Mouse (Mus musculus): ENCODE data around the gene Slc35c2. TPM values are rescaled to one million over a fixed set of nuclear protein-coding genes. Genes with fewer than 3 reads are reported as not detected.
A peak's percentile ranks its signal among the peaks of the same experiment; 100 is the strongest.

The Slc35c2 gene
- polyA plus RNA-seq, 1 experiment from 2014 or later = 73.4 TPM

DNA sequence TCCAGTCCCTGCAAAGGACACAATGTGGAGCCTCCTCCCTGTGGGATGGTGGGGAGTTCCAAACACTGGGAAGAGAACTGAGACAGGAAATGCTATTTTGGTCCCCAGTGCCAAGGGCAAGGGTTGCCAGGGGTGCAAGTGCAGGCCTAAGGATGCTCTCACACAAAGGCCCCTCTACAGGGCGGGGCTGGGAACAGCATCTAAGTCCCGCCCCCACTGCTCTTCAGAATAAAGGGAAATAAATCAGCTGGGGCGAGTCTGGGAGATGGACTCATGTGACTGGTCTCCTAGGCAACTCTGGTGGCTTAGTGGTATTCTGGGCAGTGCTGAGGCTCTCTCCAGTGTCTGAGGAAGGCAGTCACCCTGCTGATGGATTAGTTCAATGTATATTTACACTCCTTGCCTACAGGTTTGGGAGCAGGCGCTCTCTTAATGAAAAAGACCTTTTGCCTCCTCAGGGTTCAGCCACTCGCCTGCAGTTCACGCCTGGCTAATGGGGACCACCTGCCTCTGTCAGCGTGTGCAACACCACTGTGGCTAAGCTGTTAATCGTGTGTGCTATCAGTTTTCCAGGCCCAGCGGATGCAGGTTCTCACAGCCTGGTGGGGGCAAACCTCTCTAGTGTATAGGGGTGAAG lies 29.3 kb upstream of the Slc35c2 start:
- Histone ChIP-seq H3K4me3 (ENCODE audit: low read length) (no peak overlapping the region), H3K36me3 (ENCODE audit: control insufficient read depth, insufficient read depth, low read length) (peaks cover 24% of the 10 kb centered on the region), H3K9ac (ENCODE audit: low read depth, low read length) (peak overlapping the region; percentile 50), H3K27me3 (replicated peaks; ENCODE audit: control insufficient read depth, insufficient read depth, low read length) (no peaks in the 10 kb centered on the region), H3K9me3 (ENCODE audit: control insufficient read depth, low read length) (no peaks in the 10 kb centered on the region), H3K4me1 (ENCODE audit: control insufficient read depth, insufficient read depth, low read depth, low read length) (peaks cover 50% of the 10 kb centered on the region), H3K4me2 (ENCODE audit: low read length) (peak overlapping the region; percentile 30), H3K27ac (ENCODE audit: low read depth, low read length) (peak overlapping the region; percentile 85)
- 6% methylated on average over 9 of the region's 9 CpGs for WGBS
- ATAC-seq = peak; percentile 88

DNA sequence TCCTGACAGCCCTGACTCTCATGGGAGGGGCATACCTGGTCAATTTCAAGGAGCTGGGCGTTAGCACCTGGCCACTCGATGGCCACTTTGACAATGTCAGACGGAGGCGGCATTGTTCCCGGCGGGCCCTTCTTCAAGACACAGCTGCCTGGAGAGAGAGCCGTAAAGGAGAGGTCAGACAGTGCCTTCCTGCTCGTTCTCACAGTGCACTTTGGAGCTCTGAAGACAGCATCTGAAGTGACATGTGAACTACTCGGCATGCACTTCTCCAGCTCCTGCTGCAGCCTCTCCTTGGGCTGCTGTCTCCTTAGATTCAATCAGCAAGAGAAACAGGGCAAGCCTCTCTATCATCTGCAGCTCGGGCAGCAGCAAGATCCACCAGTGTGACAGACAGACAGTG lies 28.5 kb upstream of the Slc35c2 start:
- 24% methylated on average over 10 of the region's 10 CpGs for WGBS
- ATAC-seq = no peak
- no peaks in the 10 kb centered on the region for H3K27me3 ChIP-seq (replicated peaks; ENCODE audit: control insufficient read depth, insufficient read depth, low read length)
- H3K36me3 ChIP-seq (ENCODE audit: control insufficient read depth, insufficient read depth, low read length) = peaks cover 26% of the 10 kb centered on the region
- no peak overlapping the region for H3K4me3 ChIP-seq (ENCODE audit: low read length)
- H3K27ac ChIP-seq (ENCODE audit: low read depth, low read length) = peak overlapping the region; percentile 85
- peak overlapping the region; percentile 30; the same call in 1 of the 2 replicates for H3K4me2 ChIP-seq (ENCODE audit: low read length)
- no peaks in the 10 kb centered on the region for H3K9me3 ChIP-seq (ENCODE audit: control insufficient read depth, low read length)
- peak overlapping the region; percentile 50 for H3K9ac ChIP-seq (ENCODE audit: low read depth, low read length)
- H3K4me1 ChIP-seq (ENCODE audit: control insufficient read depth, insufficient read depth, low read depth, low read length) = peaks cover 49% of the 10 kb centered on the region

DNA sequence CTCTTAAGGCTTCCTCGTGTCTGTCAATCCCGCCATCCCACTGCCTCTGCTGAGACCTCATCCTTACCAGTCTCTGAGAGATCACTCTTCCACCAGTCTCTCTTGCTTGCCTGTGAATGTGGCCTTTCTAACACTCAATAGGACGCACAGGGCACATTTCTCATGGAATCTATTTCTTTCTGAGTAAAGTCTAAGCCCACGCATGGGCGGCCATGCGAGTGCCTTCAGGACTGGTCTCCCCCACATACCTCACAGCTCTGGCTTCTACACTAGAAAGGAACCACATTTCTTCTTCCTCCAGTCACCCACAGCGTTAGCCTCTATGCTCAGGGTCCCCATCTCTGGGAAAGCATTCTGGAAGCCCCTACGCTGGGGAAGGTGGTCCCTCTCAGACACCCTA lies 26.5 kb upstream of the Slc35c2 start:
- H3K4me3 ChIP-seq (ENCODE audit: low read length) = no peak overlapping the region
- H3K4me2 ChIP-seq (ENCODE audit: low read length) = no peak overlapping the region
- no peaks in the 10 kb centered on the region for H3K9me3 ChIP-seq (ENCODE audit: control insufficient read depth, low read length)
- peaks cover 31% of the 10 kb centered on the region for H3K36me3 ChIP-seq (ENCODE audit: control insufficient read depth, insufficient read depth, low read length)
- no peaks in the 10 kb centered on the region for H3K27me3 ChIP-seq (replicated peaks; ENCODE audit: control insufficient read depth, insufficient read depth, low read length)
- H3K4me1 ChIP-seq (ENCODE audit: control insufficient read depth, insufficient read depth, low read depth, low read length) = peaks cover 58% of the 10 kb centered on the region
- H3K27ac ChIP-seq (ENCODE audit: low read depth, low read length) = no peak overlapping the region
- WGBS = 86% methylated on average over 8 of the region's 8 CpGs
- H3K9ac ChIP-seq (ENCODE audit: low read depth, low read length) = no peak overlapping the region
- no peak for ATAC-seq

DNA sequence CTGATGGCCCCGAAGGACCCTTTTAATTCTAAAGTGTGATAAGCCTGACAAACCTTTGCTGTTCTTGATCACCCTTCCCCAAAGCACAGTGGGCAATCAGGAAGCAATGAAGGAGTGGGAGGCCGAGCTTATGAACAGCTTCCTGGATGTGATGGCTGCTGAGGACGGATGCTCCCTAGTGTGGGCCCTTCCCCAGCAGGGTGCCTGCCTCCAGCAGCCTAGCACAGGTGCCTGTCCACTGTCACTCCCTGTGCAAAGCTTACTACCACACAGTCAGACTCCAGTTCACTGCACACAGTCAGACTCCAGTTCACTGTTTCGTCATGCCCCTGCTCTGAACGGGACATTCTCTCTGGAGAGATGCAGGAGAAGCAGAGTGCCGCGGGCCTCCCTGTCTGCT lies 24.7 kb upstream of the Slc35c2 start:
- Histone ChIP-seq H3K9me3 (ENCODE audit: control insufficient read depth, low read length) (no peaks in the 10 kb centered on the region), H3K9ac (ENCODE audit: low read depth, low read length) (no peak overlapping the region), H3K27me3 (replicated peaks; ENCODE audit: control insufficient read depth, insufficient read depth, low read length) (no peaks in the 10 kb centered on the region), H3K4me1 (ENCODE audit: control insufficient read depth, insufficient read depth, low read depth, low read length) (peaks cover 40% of the 10 kb centered on the region), H3K4me2 (ENCODE audit: low read length) (no peak overlapping the region), H3K36me3 (ENCODE audit: control insufficient read depth, insufficient read depth, low read length) (peaks cover 34% of the 10 kb centered on the region), H3K4me3 (ENCODE audit: low read length) (no peak overlapping the region), H3K27ac (ENCODE audit: low read depth, low read length) (peak overlapping the region; percentile 30; the same call in 1 of the 2 replicates)
- WGBS = 76% methylated on average over 7 of the region's 7 CpGs
- no peak for ATAC-seq

DNA sequence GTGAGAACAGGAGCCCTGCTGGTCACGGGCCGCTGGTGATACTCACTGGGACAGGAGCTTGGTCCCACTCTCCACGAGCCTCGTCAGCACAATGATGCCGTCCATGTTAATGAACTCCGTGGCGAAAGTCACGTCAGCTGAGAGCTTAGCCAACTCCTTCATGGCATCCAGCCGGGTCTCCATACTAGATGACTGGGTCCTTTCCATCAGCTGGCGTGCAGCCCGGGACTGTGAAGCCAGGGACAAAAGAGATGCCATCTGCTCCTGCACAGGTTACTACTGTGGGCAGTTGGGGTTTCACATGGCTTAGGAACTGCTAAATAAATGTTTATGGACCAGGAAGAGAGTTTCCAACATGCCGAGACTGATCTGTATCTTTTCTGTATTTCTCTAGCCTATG lies 23.9 kb upstream of the Slc35c2 start:
- Histone ChIP-seq H3K9me3 (ENCODE audit: control insufficient read depth, low read length) (no peaks in the 10 kb centered on the region), H3K4me1 (ENCODE audit: control insufficient read depth, insufficient read depth, low read depth, low read length) (peaks cover 32% of the 10 kb centered on the region), H3K4me2 (ENCODE audit: low read length) (no peak overlapping the region), H3K9ac (ENCODE audit: low read depth, low read length) (no peak overlapping the region), H3K27ac (ENCODE audit: low read depth, low read length) (peak overlapping the region; percentile 60; the same call in 1 of the 2 replicates), H3K4me3 (ENCODE audit: low read length) (no peak overlapping the region), H3K27me3 (replicated peaks; ENCODE audit: control insufficient read depth, insufficient read depth, low read length) (no peaks in the 10 kb centered on the region), H3K36me3 (ENCODE audit: control insufficient read depth, insufficient read depth, low read length) (peaks cover 34% of the 10 kb centered on the region)
- 38% methylated on average over 12 of the region's 12 CpGs for WGBS
- ATAC-seq = peak; percentile 58; the same call in 1 of the 2 replicates

DNA sequence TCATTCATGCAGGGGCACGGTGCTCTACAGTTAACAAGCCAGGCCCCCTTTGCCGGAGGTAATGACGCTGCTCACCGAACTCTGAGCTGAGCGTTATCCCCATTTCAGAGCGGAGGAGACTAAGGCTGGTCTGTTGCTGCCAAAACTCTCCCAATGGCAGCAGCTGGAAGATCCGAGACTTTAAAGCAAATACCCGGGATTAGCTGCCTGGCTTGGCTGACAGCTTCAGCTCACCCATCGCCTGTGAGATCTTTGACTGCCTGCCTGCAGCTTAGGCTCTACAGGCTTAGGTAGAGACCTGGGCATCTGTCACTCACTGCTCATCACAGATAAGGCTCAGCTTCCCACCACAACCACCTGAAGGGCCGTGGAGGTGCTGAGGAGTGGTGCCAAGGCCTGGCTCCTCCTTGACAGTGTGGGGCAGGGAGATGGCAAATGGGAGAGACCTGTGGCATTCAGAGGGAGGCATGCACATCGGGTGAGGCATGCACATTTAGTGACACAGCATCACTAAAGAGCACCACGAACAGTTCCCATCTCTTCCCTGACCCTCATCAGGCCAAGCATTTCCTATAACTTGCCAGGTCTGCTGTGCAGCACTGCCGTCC lies 23.3 kb upstream of the Slc35c2 start:
- Histone ChIP-seq H3K4me2 (ENCODE audit: low read length) (no peak overlapping the region), H3K9ac (ENCODE audit: low read depth, low read length) (peak overlapping the region; percentile 2), H3K4me1 (ENCODE audit: control insufficient read depth, insufficient read depth, low read depth, low read length) (peaks cover 25% of the 10 kb centered on the region), H3K4me3 (ENCODE audit: low read length) (no peak overlapping the region), H3K36me3 (ENCODE audit: control insufficient read depth, insufficient read depth, low read length) (peaks cover 34% of the 10 kb centered on the region), H3K27ac (ENCODE audit: low read depth, low read length) (peak overlapping the region; percentile 60), H3K9me3 (ENCODE audit: control insufficient read depth, low read length) (no peaks in the 10 kb centered on the region), H3K27me3 (replicated peaks; ENCODE audit: control insufficient read depth, insufficient read depth, low read length) (no peaks in the 10 kb centered on the region)
- ATAC-seq = peak; percentile 18; the same call in 1 of the 2 replicates
- WGBS = 40% methylated on average over 13 of the region's 13 CpGs

DNA sequence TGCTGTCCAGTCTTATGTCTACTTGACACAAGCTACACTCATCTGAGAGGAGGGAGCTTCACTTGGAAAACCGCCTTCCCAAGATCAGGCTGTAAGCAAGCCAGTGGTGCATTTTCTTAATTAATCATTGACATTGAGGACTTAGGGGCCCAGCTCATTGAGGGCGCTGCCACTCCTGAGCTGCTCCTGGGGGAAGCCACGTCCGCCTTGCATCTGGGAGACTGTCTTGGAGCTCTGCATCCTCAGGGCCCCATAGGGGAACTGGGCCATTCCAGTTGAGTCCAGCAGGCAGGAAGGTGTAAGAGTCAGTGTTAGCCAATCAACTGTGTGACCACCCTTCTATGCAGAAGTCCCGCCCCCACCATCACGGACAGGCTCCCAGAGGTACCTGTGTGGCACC lies 20.1 kb upstream of the Slc35c2 start:
- Histone ChIP-seq H3K4me2 (ENCODE audit: low read length) (no peak overlapping the region), H3K9me3 (ENCODE audit: control insufficient read depth, low read length) (no peaks in the 10 kb centered on the region), H3K4me3 (ENCODE audit: low read length) (no peak overlapping the region), H3K27me3 (replicated peaks; ENCODE audit: control insufficient read depth, insufficient read depth, low read length) (no peaks in the 10 kb centered on the region), H3K36me3 (ENCODE audit: control insufficient read depth, insufficient read depth, low read length) (peaks cover 24% of the 10 kb centered on the region), H3K9ac (ENCODE audit: low read depth, low read length) (no peak overlapping the region), H3K4me1 (ENCODE audit: control insufficient read depth, insufficient read depth, low read depth, low read length) (peaks cover 22% of the 10 kb centered on the region), H3K27ac (ENCODE audit: low read depth, low read length) (no peak overlapping the region)
- 94% methylated on average over 6 of the region's 6 CpGs for WGBS
- no peak for ATAC-seq

DNA sequence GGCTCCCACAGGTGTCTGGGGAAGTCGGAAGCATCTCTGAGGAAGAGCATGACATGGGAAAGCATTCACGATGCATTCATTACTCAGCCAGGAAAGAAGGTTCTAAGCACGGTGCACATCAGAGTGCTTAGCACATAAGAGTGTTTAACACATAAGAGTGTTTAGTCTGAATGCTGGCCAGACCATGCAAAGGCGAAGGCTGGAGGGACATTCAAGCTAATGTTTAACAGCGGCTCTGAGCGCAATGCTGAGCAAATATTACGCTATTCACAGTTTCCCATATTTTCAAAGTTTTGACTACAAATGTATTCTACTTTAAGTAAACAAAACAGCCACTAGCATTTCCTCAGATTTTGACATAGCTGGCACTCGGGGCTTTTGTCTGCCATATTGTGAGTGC lies 17.8 kb upstream of the Slc35c2 start:
- H3K9ac ChIP-seq (ENCODE audit: low read depth, low read length) = no peak overlapping the region
- H3K4me1 ChIP-seq (ENCODE audit: control insufficient read depth, insufficient read depth, low read depth, low read length) = peaks cover 10% of the 10 kb centered on the region
- H3K4me2 ChIP-seq (ENCODE audit: low read length) = no peak overlapping the region
- WGBS = 89% methylated on average over 8 of the region's 8 CpGs
- no peak overlapping the region for H3K27ac ChIP-seq (ENCODE audit: low read depth, low read length)
- no peak for ATAC-seq
- no peak overlapping the region for H3K4me3 ChIP-seq (ENCODE audit: low read length)
- H3K27me3 ChIP-seq (replicated peaks; ENCODE audit: control insufficient read depth, insufficient read depth, low read length) = no peaks in the 10 kb centered on the region
- no peaks in the 10 kb centered on the region for H3K9me3 ChIP-seq (ENCODE audit: control insufficient read depth, low read length)
- peaks cover 22% of the 10 kb centered on the region for H3K36me3 ChIP-seq (ENCODE audit: control insufficient read depth, insufficient read depth, low read length)

DNA sequence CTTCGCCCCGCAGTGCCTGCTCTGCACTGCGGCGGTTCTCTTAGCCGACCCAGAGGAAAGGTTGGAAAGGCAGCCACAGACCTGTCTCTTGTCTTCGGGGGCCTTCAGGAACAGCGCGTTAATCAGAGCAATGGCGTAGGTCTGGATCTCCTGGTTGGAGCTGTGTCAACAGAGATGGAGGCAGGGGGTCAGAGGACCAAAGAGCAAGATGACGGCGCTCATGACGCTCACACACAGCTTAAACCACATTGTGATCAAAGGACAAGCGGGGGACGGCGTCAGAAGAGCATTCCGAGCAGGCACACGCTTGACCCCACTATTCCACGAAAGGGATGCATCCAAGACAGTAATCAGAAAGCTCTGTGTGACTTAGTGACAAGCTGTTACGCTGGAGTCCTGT lies 17.1 kb upstream of the Slc35c2 start:
- H3K27ac ChIP-seq (ENCODE audit: low read depth, low read length) = no peak overlapping the region
- H3K4me1 ChIP-seq (ENCODE audit: control insufficient read depth, insufficient read depth, low read depth, low read length) = peaks cover 7% of the 10 kb centered on the region
- 92% methylated on average over 19 of the region's 19 CpGs for WGBS
- no peak overlapping the region for H3K9ac ChIP-seq (ENCODE audit: low read depth, low read length)
- peaks cover 20% of the 10 kb centered on the region for H3K36me3 ChIP-seq (ENCODE audit: control insufficient read depth, insufficient read depth, low read length)
- no peaks in the 10 kb centered on the region for H3K27me3 ChIP-seq (replicated peaks; ENCODE audit: control insufficient read depth, insufficient read depth, low read length)
- no peaks in the 10 kb centered on the region for H3K9me3 ChIP-seq (ENCODE audit: control insufficient read depth, low read length)
- no peak for ATAC-seq
- H3K4me2 ChIP-seq (ENCODE audit: low read length) = no peak overlapping the region
- no peak overlapping the region for H3K4me3 ChIP-seq (ENCODE audit: low read length)
